Mouse (Mus musculus): Measurements from ENCODE around the gene Scarb1. TPM values are rescaled to one million over a fixed set of nuclear protein-coding genes. Genes with fewer than 3 reads are reported as not detected.

The Scarb1 gene
- total RNA-seq, 1 experiment from 2014 or later, result 11.4 TPM

DNA sequence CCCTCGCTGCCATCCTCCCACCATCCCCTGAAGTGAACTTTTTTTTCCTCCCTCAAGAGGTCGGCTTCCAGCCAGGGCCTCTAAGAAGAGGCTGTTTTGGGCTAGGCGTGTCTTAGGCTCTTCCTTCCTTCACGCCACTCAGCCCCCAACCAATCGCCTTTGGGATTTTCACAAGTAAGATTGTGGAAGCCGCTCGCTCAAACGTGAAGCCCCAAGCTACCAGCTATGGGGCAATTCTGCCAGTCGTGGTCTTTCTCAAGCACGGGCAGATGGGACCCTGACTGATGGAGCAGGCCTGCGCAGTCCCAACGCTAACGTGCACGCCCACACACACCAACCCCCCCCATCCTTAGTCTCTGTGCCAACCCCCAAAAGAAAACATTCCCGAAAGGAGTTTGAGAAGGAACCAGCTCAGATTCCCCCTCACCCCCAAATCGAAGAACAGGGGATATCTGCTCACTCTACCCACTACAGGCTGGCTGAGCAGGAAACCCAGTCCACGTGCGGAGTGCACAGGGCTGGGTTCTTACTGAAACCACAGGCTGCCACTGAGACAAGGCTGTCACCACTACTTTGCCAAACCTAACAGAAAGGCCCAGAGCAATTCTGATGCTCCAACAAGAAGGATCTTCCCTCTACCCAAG lies 1.7 kb downstream of the Scarb1 start:
- no peak for ATAC-seq (ENCODE audit: extremely low read depth, insufficient number of reproducible peaks, low FRiP score, poor library complexity, severe bottlenecking)

DNA sequence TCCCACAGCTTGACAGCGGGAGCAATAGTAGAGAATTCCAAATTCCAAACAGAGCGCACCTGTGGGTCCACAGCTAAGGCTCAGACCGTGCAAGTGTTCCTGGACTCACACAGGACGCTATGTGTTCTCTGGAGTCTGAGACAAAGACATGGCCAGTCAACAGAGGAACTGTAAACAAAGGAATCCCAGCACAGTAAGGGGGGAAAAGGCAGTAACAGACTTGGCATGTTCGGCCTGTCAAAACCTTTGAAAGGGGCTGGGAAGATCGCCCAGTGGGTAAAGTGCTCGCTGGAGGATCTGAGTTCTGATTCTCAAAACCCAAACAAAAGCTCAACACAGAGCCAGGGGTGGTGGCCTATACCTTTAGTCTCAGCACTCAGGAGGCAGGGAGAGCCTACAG lies 3.4 kb downstream of the Scarb1 start:
- ATAC-seq (ENCODE audit: extremely low read depth, insufficient number of reproducible peaks, low FRiP score, poor library complexity, severe bottlenecking), result no peak

DNA sequence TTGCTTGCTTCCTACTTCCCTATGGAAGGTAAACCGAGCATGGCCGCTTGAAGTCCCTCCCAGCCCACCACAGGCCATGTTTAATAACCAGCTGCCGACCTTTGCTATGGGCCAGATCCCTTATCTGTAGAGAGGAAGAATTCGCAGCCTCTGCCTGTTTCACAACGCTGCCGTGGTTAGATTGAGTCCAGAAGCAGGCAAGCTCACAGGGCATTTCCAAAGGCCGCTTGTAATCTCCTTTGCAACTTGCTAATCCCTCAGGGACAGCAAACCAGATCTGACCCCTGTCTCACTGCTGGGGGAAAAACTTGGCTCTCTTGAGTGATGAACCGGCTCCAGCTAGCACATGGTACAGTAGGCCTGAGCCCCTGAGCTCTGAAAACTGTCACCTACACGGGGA lies 3.9 kb downstream of the Scarb1 start:
- no peak for ATAC-seq (ENCODE audit: extremely low read depth, insufficient number of reproducible peaks, low FRiP score, poor library complexity, severe bottlenecking)

DNA sequence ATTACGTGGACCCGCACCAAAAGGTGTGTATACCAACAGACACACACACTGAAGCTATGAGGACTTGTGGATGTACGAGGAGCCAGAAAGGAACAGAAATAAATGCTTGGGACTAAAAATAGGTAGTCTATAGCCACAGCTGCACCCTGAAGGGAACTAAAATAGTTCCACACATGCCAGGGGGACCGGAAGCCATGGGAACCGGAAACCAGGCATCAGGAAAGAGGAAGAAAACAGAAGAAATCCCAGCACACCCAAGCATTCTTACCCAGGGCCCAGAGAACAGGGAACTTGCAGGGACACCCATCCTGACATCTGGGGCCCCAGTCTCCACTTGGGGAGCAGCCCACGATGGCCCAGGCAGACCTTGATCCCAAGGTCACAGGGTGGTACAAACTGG lies 7.9 kb downstream of the Scarb1 start:
- no peak for ATAC-seq (ENCODE audit: extremely low read depth, insufficient number of reproducible peaks, low FRiP score, poor library complexity, severe bottlenecking)

DNA sequence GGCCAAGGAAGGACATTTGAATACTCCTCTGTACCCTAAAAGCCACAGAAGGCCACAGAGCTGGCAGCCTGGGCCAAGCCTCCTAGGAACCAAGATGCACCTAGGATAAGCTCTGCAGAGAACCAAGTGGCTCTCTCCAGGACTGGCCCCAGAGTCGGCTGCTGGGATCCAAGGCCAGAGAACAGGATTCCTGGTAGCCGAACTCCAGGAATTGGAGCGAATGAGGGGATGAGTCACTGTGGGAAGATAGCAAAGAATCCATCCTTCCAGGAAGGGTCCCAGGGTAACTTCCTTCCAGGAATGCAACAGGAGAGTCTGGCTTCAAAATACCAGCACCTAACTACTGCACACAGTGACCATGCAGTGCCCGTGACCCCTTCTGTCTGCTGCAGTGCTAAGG lies 8.6 kb downstream of the Scarb1 start:
- no peak for ATAC-seq (ENCODE audit: extremely low read depth, insufficient number of reproducible peaks, low FRiP score, poor library complexity, severe bottlenecking)

DNA sequence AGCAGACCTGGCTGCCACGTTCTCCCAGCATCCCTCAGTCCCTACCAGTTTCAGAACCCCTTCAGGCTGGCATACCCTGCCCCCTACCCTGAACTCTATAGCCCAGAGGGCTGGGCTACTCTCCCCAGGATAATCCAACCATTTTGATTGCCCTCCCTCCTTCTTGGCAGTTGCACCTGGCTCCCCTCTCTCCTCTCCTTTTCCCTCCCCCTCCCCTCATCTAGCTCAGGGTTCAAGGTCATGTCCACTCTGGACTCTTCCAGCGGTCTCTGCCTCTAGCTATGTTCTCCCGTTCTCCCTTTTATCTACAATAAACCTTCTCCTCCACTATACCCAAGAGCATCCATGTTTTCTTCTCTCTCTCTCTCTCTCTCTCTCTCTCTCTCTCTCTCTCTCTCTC lies 9.1 kb downstream of the Scarb1 start:
- ATAC-seq (ENCODE audit: extremely low read depth, insufficient number of reproducible peaks, low FRiP score, poor library complexity, severe bottlenecking), result no peak

DNA sequence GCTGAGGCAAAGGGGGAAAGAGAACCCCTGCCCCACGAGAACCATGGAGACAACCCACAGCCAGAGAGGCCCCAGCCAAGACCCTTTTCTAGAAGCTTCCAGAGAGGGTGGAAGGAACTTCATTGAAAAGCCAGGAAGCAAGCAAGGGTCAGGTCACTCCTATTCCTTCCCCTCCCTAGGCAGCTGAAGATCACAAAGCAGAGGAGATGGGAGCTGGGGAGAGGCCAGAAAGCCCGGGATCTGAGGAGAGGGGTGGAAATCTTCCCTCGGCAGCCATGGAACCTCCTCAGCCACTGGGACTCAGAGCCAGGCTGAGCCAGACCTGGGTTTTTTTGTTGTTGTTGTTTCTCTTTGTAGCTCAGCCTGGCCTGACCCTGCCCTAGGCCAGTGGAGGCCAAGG lies 9.8 kb downstream of the Scarb1 start:
- no peak for ATAC-seq (ENCODE audit: extremely low read depth, insufficient number of reproducible peaks, low FRiP score, poor library complexity, severe bottlenecking)

DNA sequence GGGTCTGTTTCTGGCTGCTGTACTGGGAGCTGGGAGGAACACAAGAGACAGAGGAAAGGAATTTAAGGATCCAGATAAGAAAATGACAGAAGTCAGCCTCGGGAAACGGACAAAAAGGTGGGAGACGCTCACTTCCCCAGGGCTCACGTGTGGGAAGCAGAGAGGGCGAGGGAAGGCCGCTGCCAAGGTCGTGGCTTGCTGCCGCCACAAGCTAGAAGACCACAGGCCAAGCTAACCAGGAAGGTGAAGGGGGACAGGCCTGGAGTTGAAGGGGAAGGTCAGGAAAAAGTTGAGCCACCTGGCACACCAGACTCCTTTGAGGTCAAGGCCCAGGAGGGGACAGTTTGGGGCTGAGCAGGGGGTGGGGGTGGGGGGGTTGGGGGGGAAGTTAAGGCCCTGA lies 10.2 kb downstream of the Scarb1 start:
- no peak for ATAC-seq (ENCODE audit: extremely low read depth, insufficient number of reproducible peaks, low FRiP score, poor library complexity, severe bottlenecking)

DNA sequence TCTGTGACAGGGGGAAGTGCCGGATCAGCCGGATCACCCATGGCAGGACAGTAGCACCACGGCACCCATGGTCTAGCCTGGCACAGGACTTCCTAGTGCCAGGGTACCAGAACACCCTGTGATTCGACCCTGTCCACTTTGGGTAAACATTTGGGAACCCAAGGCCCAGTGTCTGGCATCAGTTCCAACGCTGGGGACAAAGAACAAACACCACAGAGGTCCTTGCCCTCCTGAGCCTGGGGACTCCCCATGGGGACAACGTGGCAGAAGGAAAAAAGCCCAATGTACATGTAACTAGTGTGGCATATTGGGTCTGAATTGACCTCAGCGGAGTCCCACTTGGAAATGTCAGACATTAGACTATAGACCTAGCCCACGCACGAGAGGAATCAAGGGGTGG lies 10.7 kb downstream of the Scarb1 start:
- no peak for ATAC-seq (ENCODE audit: extremely low read depth, insufficient number of reproducible peaks, low FRiP score, poor library complexity, severe bottlenecking)

DNA sequence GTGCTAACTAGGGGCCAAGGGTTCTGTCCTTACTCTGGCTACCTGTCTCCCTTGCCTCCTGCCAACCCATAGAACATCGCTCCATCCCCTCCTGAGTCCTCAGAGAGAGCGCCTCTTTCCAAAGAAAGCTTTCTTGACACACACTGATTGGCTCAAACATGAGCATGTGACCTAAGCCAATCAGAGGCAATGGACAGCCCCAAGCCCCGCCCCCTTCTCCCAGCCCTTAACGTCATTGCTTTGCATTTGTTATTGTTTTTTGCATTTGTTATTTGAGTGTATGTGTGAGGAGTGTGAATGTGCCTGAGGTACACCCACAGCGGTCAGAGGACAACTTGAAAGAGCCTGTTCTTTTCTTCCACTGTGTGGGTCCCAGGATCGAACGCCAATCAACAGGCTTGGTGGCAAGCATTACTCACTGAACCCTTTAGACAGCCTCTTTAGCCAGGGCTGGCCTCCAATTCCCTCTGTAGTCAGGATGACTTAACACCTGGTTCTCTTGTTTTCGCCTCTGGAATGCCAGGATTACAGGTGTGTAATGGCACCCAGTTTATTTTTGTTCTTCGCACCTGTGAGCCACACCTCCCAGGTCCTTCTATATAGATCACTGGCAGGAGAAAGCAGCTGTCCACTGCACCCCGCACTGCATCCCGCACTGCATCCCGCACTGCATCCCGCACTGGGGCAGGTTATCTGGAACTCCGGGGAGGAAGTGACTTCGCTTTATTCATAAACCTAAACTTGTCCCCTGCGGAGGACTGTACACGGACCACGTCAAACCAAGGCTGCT lies 13.1 kb downstream of the Scarb1 start:
- ATAC-seq (ENCODE audit: extremely low read depth, insufficient number of reproducible peaks, low FRiP score, poor library complexity, severe bottlenecking), result no peak

DNA sequence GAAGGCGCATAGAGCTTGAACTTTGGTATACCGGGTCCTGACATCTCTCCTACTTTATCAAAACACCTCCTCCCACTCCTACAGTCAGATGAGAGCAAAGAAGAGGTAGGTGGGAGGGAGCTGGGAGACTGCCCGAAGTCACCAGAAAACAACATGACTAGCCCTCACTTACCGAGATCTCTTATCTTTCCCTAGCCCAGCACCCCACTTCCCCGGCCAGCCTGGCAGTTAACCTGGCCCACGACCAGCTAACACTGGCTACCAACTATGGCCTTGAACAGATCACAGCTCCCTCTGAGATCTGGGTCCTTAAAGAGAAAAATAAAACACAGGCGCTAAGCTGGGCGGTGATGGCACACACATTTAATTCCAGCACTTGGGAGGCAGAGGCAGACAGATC lies 14.5 kb downstream of the Scarb1 start:
- ATAC-seq (ENCODE audit: extremely low read depth, insufficient number of reproducible peaks, low FRiP score, poor library complexity, severe bottlenecking), result no peak

DNA sequence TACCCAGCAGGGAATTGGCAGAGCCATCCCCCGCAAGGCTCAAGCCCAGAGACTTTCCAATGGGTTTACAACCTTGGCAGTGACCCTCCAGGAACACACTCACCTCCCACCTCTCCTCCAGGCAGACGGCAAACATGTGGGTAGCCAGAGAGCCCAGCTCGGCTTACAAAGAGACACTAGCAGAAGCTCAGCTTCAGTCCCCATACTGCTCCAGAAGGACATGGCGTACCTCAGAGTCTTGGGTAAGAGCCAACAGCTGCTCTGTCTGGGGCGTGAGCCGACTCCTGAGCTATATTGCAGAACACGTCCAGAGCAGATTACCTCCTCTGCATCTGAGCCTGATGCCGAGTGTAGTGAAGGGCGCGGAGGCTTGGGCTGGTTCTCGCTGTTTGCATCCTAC lies 15.0 kb downstream of the Scarb1 start:
- no peak for ATAC-seq (ENCODE audit: extremely low read depth, insufficient number of reproducible peaks, low FRiP score, poor library complexity, severe bottlenecking)

DNA sequence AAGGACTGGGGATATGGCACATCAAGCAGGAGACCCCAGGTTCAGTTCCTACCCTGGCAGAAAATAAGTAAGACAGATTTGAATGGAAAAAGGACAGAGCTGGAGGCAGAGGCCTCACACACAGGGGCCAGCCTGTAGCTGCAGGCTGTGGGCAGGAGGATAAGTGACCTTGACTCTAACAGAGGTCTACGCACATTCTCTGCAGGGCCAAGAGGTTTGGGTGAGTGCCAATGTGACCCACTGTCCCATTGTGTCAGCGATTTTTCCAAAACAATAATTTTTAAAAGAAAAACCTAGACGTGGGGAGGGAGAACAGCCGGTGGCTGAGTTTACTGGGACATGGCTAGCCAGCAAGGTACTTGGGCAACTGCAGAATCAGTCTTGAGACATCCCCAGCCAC lies 15.6 kb downstream of the Scarb1 start:
- ATAC-seq (ENCODE audit: extremely low read depth, insufficient number of reproducible peaks, low FRiP score, poor library complexity, severe bottlenecking), result no peak

DNA sequence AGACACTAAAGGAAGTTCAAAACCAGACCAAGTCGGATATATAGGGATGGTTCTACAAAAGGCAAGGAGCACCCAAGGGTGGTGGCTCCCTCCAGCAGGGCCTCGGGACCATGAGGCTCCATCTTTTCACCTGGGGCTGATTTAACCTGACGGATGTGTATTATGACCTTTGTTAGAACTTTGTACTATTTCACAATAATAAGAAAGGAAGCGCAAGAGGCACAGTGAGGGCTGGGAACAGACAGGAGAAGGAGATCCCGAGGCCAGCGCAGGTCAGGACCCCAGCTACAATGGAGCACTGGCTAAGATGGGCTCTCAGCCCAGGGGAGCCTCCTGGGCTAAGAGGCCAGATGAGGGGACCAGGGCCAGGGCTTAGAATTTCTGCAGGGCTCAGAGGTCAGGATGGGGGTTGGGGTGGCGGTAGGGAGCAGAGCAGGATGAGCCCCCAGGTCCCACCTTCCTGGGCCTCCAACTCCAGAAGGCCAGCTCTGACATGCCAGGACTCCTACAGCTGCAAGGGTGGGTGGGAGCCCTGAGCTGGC lies 16.9 kb downstream of the Scarb1 start:
- no peak for ATAC-seq (ENCODE audit: extremely low read depth, insufficient number of reproducible peaks, low FRiP score, poor library complexity, severe bottlenecking)

DNA sequence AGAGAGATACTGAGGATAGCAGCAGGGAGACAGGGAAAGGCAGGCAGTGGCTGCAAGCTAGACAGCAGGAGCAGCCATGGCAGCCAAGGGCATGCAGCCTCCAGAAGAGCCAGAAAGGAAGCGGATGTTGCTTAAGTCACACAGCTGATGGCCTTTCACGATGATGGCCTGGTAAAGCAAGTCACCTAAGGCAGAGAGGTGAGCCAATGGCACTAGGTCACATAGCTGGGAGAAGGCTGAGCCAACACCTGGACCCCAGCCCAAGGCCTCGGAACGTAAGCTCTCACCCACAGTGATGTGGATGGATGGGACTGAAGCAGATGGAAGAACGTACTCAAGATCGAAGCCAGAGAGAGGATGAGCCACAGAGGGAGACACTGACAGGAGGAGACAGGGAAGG lies 17.8 kb downstream of the Scarb1 start:
- ATAC-seq (ENCODE audit: extremely low read depth, insufficient number of reproducible peaks, low FRiP score, poor library complexity, severe bottlenecking), result no peak

DNA sequence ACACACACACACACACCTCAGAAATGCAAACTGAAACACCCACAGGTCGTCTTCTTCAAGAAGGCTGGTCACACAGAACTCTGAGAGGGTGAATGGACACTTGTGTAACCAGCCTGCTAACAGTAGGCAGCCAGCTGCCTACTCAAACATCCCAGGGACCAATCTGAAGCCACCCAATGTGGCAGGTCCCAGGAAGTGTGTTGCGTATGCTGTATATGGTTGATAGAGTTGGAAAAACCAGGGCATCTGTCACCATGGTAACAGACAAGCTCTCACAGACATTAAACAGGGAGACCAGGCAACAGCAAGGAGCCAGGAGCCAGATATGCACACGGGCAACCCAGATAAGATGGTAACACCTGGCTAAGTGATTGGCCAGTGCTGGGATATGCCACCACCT lies 19.1 kb downstream of the Scarb1 start:
- ATAC-seq (ENCODE audit: extremely low read depth, insufficient number of reproducible peaks, low FRiP score, poor library complexity, severe bottlenecking), result no peak

DNA sequence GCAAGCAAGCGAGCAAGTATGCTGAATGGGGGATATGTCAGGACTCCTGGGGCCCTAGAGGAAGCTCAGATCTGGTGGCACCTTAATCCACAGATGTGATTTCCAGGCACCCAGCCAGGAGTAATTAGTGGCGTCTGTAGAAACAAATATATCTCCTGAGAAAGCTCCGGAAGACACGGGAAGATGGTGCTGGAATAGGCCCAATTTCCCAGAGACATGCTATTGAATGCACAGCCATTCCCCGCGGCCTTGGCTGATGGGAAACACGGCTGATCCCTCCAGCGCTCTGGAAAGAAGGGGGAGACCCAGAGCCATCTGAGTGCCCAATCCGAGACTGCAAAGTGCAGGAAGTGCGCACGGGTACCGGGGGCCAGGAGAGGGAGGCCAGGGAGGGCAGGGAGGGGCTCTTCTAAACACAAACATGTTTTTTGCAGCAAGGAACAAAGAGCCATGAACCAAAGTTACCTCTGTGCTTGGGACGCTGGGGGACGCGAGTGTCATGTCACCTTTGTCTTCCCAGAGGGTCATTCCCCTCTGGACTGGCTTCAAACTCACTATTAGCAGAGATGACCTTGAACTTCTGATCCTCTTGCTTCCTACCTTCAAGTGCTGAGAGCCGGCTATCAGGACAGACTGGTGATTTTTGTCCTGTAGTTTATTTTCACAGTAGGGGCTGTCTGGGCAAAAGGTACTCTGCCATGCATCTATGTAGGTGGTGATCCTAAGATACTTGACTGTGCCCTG lies 21.7 kb downstream of the Scarb1 start:
- no peak for ATAC-seq (ENCODE audit: extremely low read depth, insufficient number of reproducible peaks, low FRiP score, poor library complexity, severe bottlenecking)

DNA sequence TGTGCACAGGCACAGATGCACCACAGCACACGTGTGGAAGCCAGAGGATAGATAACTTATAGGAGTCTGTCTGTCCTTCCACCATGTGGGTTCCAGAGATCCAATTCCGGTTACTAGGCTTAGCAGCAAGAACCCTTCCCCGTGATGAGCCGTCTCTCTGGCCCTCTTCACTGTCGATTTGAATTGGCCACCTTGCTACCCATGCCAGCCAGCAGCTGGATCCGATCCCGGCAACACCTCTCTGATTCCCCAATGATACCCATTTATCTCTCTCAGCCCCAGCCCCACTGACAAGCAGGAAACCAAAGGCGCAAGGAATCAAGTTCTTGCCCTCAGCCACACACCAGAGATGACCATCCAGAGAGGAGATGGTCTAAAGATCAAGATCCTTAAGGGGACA lies 22.9 kb downstream of the Scarb1 start:
- ATAC-seq (ENCODE audit: extremely low read depth, insufficient number of reproducible peaks, low FRiP score, poor library complexity, severe bottlenecking), result no peak

DNA sequence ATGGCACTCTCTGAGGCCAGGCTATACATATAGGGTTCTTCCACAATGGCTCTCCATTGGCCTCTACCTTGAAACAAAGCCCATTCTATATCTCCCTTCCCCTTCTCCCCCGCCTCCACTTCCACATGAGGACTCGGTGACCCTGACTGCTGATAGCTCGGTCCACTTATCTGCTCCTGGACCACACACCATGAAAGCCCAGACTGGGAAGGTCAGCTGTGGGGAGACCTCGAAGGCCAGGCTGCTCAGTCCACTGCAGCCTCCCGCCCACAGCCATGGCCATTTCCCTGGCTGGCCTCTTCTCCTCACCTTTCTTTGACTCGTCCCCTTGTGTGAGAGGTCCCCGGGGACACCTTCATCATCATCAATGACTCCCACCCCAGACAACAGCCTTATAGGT lies 23.6 kb downstream of the Scarb1 start:
- no peak for ATAC-seq (ENCODE audit: extremely low read depth, insufficient number of reproducible peaks, low FRiP score, poor library complexity, severe bottlenecking)

DNA sequence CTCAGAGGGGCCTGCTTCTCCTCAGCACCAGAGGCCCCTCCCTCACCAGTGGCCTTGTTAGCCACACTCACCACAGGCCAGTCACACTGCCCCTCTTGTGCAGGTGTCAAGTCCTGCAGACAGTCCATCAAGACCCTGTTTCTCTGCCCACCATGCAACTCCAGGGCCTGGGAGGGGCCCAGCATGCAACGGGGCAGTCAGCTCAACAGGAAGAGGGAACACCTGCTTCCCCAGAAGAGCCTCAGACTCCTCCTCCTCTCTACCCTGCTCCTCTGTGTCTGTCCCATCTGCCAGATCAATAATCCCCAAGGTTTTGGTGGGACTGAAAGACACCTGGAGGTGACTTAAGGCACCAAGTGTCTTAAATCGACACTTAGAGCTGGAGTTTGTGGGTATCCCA lies 24.1 kb downstream of the Scarb1 start:
- no peak for ATAC-seq (ENCODE audit: extremely low read depth, insufficient number of reproducible peaks, low FRiP score, poor library complexity, severe bottlenecking)
